Mouse (Mus musculus): ENCODE data around the gene Lgals1. TPM values are rescaled to one million over a fixed set of nuclear protein-coding genes. Genes with fewer than 3 reads are reported as not detected.

Lgals1 gene
- polyA plus RNA-seq, 1 experiment from 2014 or later = 98.0 TPM

- ATAC-seq = peak; percentile 40
- H3K27ac ChIP-seq (ENCODE audit: low read depth, low read length) = no peak overlapping the region
- no peaks in the 10 kb centered on the region for H3K27me3 ChIP-seq (replicated peaks; ENCODE audit: control insufficient read depth, insufficient read depth, low read length)
- peak; percentile 95 for DNase-seq (ENCODE audit: low spot score)
- H3K9me3 ChIP-seq (replicated peaks; ENCODE audit: control insufficient read depth, low read length) = no peaks in the 10 kb centered on the region
- peak overlapping the region; percentile 94 for H3K4me2 ChIP-seq (ENCODE audit: low read length)
- peaks cover 21% of the 10 kb centered on the region for H3K4me1 ChIP-seq (ENCODE audit: control insufficient read depth, insufficient read depth, low read length)
- H3K4me3 ChIP-seq (ENCODE audit: low read depth, low read length) = peak overlapping the region; percentile 74
- peaks cover 22% of the 10 kb centered on the region for H3K36me3 ChIP-seq (ENCODE audit: control insufficient read depth, insufficient read depth, low read length)
- H3K9ac ChIP-seq (ENCODE audit: low read length) = peak overlapping the region; percentile 65
- 11% methylated on average over 8 of the region's 8 CpGs for WGBS
Measured at GRCm38 (mm10) chr15:78915660-78916017, 10.9 kb upstream of the Lgals1 start.

GRCm38 (mm10) chr15:78916052-78916826 lies 10.3 kb upstream of the Lgals1 start:
- no peaks in the 10 kb centered on the region for H3K27me3 ChIP-seq (replicated peaks; ENCODE audit: control insufficient read depth, insufficient read depth, low read length)
- ATAC-seq (no peak), DNase-seq (ENCODE audit: low spot score) (peak; percentile 73)
- peak overlapping the region; percentile 74 for H3K4me3 ChIP-seq (ENCODE audit: low read depth, low read length)
- H3K9me3 ChIP-seq (replicated peaks; ENCODE audit: control insufficient read depth, low read length) = no peaks in the 10 kb centered on the region
- peak overlapping the region; percentile 94 for H3K4me2 ChIP-seq (ENCODE audit: low read length)
- H3K4me1 ChIP-seq (ENCODE audit: control insufficient read depth, insufficient read depth, low read length) = peaks cover 21% of the 10 kb centered on the region
- WGBS = 39% methylated on average over 12 of the region's 12 CpGs
- H3K27ac ChIP-seq (ENCODE audit: low read depth, low read length) = peak overlapping the region; percentile 63; the same call in 1 of the 2 replicates
- H3K36me3 ChIP-seq (ENCODE audit: control insufficient read depth, insufficient read depth, low read length) = peaks cover 22% of the 10 kb centered on the region
- peak overlapping the region; percentile 65 for H3K9ac ChIP-seq (ENCODE audit: low read length)

GRCm38 (mm10) chr15:78918126-78918525 lies 8.4 kb upstream of the Lgals1 start:
- DNase-seq (ENCODE audit: low spot score) = no peak
- no peak overlapping the region for H3K9ac ChIP-seq (ENCODE audit: low read length)
- H3K9me3 ChIP-seq (replicated peaks; ENCODE audit: control insufficient read depth, low read length) = no peaks in the 10 kb centered on the region
- H3K4me2 ChIP-seq (ENCODE audit: low read length) = no peak overlapping the region
- no peaks in the 10 kb centered on the region for H3K27me3 ChIP-seq (replicated peaks; ENCODE audit: control insufficient read depth, insufficient read depth, low read length)
- peaks cover 20% of the 10 kb centered on the region for H3K4me1 ChIP-seq (ENCODE audit: control insufficient read depth, insufficient read depth, low read length)
- no peak overlapping the region for H3K27ac ChIP-seq (ENCODE audit: low read depth, low read length)
- H3K36me3 ChIP-seq (ENCODE audit: control insufficient read depth, insufficient read depth, low read length) = peaks cover 22% of the 10 kb centered on the region
- WGBS = 94% methylated on average over 23 of the region's 23 CpGs
- no peak overlapping the region for H3K4me3 ChIP-seq (ENCODE audit: low read depth, low read length)
- no peak for ATAC-seq

- ATAC-seq = no peak
- Histone ChIP-seq H3K27me3 (replicated peaks; ENCODE audit: control insufficient read depth, insufficient read depth, low read length) (no peaks in the 10 kb centered on the region), H3K9ac (ENCODE audit: low read length) (no peak overlapping the region), H3K36me3 (ENCODE audit: control insufficient read depth, insufficient read depth, low read length) (peaks cover 22% of the 10 kb centered on the region), H3K27ac (ENCODE audit: low read depth, low read length) (no peak overlapping the region; the same call in 1 of the 2 replicates), H3K9me3 (replicated peaks; ENCODE audit: control insufficient read depth, low read length) (no peaks in the 10 kb centered on the region), H3K4me1 (ENCODE audit: control insufficient read depth, insufficient read depth, low read length) (peaks cover 16% of the 10 kb centered on the region), H3K4me3 (ENCODE audit: low read depth, low read length) (no peak overlapping the region), H3K4me2 (ENCODE audit: low read length) (no peak overlapping the region)
- WGBS = 87% methylated on average over 12 of the region's 12 CpGs
- no peak for DNase-seq (ENCODE audit: low spot score)
Measured at GRCm38 (mm10) chr15:78919914-78920313, 6.6 kb upstream of the Lgals1 start.

- ATAC-seq = no peak
Measured at GRCm38 (mm10) chr15:78922700-78923099, 3.8 kb upstream of the Lgals1 start.

DNA sequence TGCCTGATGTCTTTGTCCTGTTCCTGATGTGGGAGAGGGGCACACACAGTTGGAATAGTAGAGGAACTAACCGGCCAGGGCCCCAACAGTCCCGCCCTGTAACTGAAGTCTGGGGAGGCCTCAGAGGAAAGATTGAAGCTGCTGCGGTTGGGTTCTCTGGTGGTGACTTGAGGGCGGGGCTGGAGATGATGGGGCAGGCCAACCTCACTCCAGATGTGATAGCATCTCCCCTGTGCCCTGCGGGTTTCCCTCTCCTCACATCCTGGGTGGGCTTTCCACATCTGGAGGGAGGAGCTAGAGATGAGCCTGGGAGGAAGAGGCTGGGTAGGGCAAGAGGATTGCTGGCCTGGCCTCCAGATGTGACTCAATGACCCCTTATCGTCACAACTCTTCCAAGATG lies 2.9 kb upstream of the Lgals1 start:
- ATAC-seq (no peak), DNase-seq (ENCODE audit: low spot score) (no peak)
- H3K4me1 ChIP-seq (ENCODE audit: control insufficient read depth, insufficient read depth, low read length) = peaks cover 17% of the 10 kb centered on the region
- H3K36me3 ChIP-seq (ENCODE audit: control insufficient read depth, insufficient read depth, low read length) = peaks cover 10% of the 10 kb centered on the region
- H3K9ac ChIP-seq (ENCODE audit: low read length) = no peak overlapping the region
- H3K9me3 ChIP-seq (replicated peaks; ENCODE audit: control insufficient read depth, low read length) = no peaks in the 10 kb centered on the region
- no peaks in the 10 kb centered on the region for H3K27me3 ChIP-seq (replicated peaks; ENCODE audit: control insufficient read depth, insufficient read depth, low read length)
- H3K4me2 ChIP-seq (ENCODE audit: low read length) = no peak overlapping the region
- H3K4me3 ChIP-seq (ENCODE audit: low read depth, low read length) = no peak overlapping the region
- 76% methylated on average over 6 of the region's 6 CpGs for WGBS
- no peak overlapping the region for H3K27ac ChIP-seq (ENCODE audit: low read depth, low read length)

More at GRCm38 (mm10) chr15:78922700-78923099, 3.8 kb upstream of the Lgals1 start:
- Histone ChIP-seq H3K27me3 (replicated peaks; ENCODE audit: control insufficient read depth, insufficient read depth, low read length) (no peaks in the 10 kb centered on the region), H3K27ac (ENCODE audit: low read depth, low read length) (no peak overlapping the region), H3K36me3 (ENCODE audit: control insufficient read depth, insufficient read depth, low read length) (peaks cover 17% of the 10 kb centered on the region), H3K9me3 (replicated peaks; ENCODE audit: control insufficient read depth, low read length) (no peaks in the 10 kb centered on the region), H3K4me3 (ENCODE audit: low read depth, low read length) (no peak overlapping the region), H3K4me2 (ENCODE audit: low read length) (no peak overlapping the region), H3K4me1 (ENCODE audit: control insufficient read depth, insufficient read depth, low read length) (peaks cover 13% of the 10 kb centered on the region), H3K9ac (ENCODE audit: low read length) (no peak overlapping the region)
- no peak for DNase-seq (ENCODE audit: low spot score)
- 88% methylated on average over 7 of the region's 7 CpGs for WGBS

DNA sequence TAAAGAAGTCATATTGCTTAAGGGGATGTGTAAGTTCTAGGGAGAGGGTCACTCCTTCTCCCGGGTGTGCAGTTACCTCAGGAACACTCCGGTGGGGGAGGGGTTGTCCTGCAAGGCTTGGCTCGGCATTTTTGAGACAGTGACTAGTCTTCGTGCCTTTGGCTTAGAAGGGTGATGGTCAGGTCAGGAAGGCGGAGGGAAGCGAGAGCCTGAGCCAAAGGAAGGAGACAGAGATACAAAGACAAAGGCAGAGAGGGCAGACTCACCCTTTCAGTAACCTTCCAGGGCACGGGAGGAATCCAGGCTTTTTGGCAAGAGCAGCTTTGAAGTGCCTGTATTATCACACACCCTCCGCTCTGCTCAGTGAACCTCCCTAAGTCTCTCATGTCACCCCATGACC lies 1.4 kb upstream of the Lgals1 start:
- 50% methylated on average over 8 of the region's 8 CpGs for WGBS

DNA sequence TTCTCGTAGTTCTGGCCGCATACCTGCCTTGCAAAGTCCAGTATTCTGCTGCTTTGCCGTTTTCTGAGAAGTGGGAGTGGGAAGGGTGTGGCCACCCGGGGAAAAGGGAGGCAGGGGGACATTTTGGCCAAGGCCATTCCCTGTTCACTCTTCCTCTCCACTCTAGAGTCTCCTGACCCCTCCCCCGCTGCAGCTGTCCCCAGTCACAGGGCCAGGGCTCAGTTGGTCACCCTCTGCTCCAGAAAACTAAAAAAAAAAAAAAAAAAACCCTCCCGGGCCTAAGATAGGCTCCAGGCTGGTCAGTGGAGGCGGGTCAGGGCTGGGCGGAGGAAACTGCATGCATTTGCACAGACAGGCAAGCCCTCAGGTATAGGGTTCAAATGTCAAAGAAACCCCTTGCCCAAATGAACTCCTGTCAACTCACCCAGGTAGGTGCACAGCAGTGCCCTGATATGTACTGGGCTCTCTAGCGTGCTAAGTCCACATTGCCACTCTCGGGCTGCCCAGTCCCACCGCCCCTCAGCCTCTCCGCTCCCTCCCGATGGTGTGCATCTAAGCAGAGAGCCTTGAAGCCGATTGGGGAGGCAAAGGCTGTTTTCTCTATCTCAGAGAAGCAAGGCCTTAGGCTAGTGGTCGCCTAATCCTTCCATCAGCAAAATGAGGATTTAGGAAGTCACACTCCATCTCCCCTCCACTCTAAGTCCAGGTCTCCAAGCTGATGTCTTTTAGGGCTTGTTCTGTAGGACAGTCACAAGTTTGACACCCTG lies 679 bp downstream of the Lgals1 start:
- peak overlapping the region; percentile 24 for H3K4me3 ChIP-seq (ENCODE audit: low read depth, low read length)

More for the DNA sequence above, 1.4 kb upstream of the Lgals1 start:
- Histone ChIP-seq H3K4me3 (ENCODE audit: low read depth, low read length) (no peak overlapping the region), H3K9me3 (replicated peaks; ENCODE audit: control insufficient read depth, low read length) (no peaks in the 10 kb centered on the region), H3K36me3 (ENCODE audit: control insufficient read depth, insufficient read depth, low read length) (no peaks in the 10 kb centered on the region), H3K27ac (ENCODE audit: low read depth, low read length) (no peak overlapping the region), H3K27me3 (replicated peaks; ENCODE audit: control insufficient read depth, insufficient read depth, low read length) (no peaks in the 10 kb centered on the region), H3K4me1 (ENCODE audit: control insufficient read depth, insufficient read depth, low read length) (peaks cover 17% of the 10 kb centered on the region), H3K9ac (ENCODE audit: low read length) (no peak overlapping the region), H3K4me2 (ENCODE audit: low read length) (no peak overlapping the region)
- ATAC-seq (no peak), DNase-seq (ENCODE audit: low spot score) (no peak)

More for the DNA sequence above, 679 bp downstream of the Lgals1 start:
- Histone ChIP-seq H3K4me2 (ENCODE audit: low read length) (peak overlapping the region; percentile 62), H3K27ac (ENCODE audit: low read depth, low read length) (no peak overlapping the region), H3K36me3 (ENCODE audit: control insufficient read depth, insufficient read depth, low read length) (no peaks in the 10 kb centered on the region), H3K4me1 (ENCODE audit: control insufficient read depth, insufficient read depth, low read length) (peaks cover 17% of the 10 kb centered on the region), H3K27me3 (replicated peaks; ENCODE audit: control insufficient read depth, insufficient read depth, low read length) (no peaks in the 10 kb centered on the region), H3K9me3 (replicated peaks; ENCODE audit: control insufficient read depth, low read length) (no peaks in the 10 kb centered on the region), H3K9ac (ENCODE audit: low read length) (peak overlapping the region; percentile 43; the same call in 1 of the 2 replicates)
- ATAC-seq = no peak
- DNase-seq (ENCODE audit: low spot score) = no peak
- 23% methylated on average over 15 of the region's 15 CpGs for WGBS
